Mouse (Mus musculus): ENCODE measurements around the gene Gpc4. TPM values are rescaled to one million over a fixed set of nuclear protein-coding genes. Genes with fewer than 3 reads are reported as not detected.

The Gpc4 gene
- 9.6 and 11.3 TPM in 2 replicates for polyA plus RNA-seq (2015; fragmentation: Nextera tagmentation; extraction: Ambion mirVana)

GRCm38 (mm10) chrX:52164738-52165554 is at the start of gene Gpc4:
Gene Gpc4, minus strand, starts transcription at chrX:52165252.
- Histone ChIP-seq H3K27ac (no peak within 1 kb of the TSS), H3K4me1 (peaks cover 7% of the 10 kb centered on the region), H3K4me2 (peak within 1 kb of the TSS; percentile 82), H3K4me3 (peak within 1 kb of the TSS; percentile 53), H3K36me3 (replicated peaks) (no peaks in the 10 kb centered on the region), H3K9me3 (no peaks in the 10 kb centered on the region), H3K27me3 (replicated peaks) (peaks cover 2% of the 10 kb centered on the region), H3K9ac (peak within 1 kb of the TSS; percentile 41)
- peak; percentile 92 for ATAC-seq (replicated peaks)
- 22% methylated on average over 69 of the region's 76 CpGs for WGBS

GRCm38 (mm10) chrX:52212846-52213245 is 47.8 kb upstream of the Gpc4 start:
- Histone ChIP-seq H3K4me2 (no peak overlapping the region), H3K36me3 (replicated peaks) (no peaks in the 10 kb centered on the region), H3K4me3 (no peak overlapping the region), H3K27ac (no peak overlapping the region), H3K27me3 (replicated peaks) (no peaks in the 10 kb centered on the region), H3K4me1 (no peaks in the 10 kb centered on the region), H3K9me3 (no peaks in the 10 kb centered on the region), H3K9ac (no peak overlapping the region)
- no peak for ATAC-seq (replicated peaks)
- 74% methylated on average over 4 of the region's 4 CpGs for WGBS

GRCm38 (mm10) chrX:52199836-52200235 is 34.8 kb upstream of the Gpc4 start:
- Histone ChIP-seq H3K27me3 (replicated peaks) (no peaks in the 10 kb centered on the region), H3K36me3 (replicated peaks) (no peaks in the 10 kb centered on the region), H3K9me3 (no peaks in the 10 kb centered on the region), H3K27ac (no peak overlapping the region), H3K9ac (no peak overlapping the region), H3K4me2 (no peak overlapping the region), H3K4me1 (no peaks in the 10 kb centered on the region), H3K4me3 (no peak overlapping the region)
- WGBS: 20% methylated on average over 6 of the region's 6 CpGs
- ATAC-seq (replicated peaks): no peak

- no peak for ATAC-seq (replicated peaks)
These were observed 28.4 kb upstream of the Gpc4 start for GRCm38 (mm10) chrX:52193311-52193968.

GRCm38 (mm10) chrX:52189094-52189493 is 24.0 kb upstream of the Gpc4 start:
- Histone ChIP-seq H3K9ac (no peak overlapping the region), H3K27ac (no peak overlapping the region), H3K4me3 (no peak overlapping the region), H3K4me1 (no peaks in the 10 kb centered on the region), H3K4me2 (no peak overlapping the region), H3K27me3 (replicated peaks) (no peaks in the 10 kb centered on the region), H3K36me3 (replicated peaks) (no peaks in the 10 kb centered on the region), H3K9me3 (no peaks in the 10 kb centered on the region)
- no peak for ATAC-seq (replicated peaks)
- 25% methylated on average over 4 of the region's 4 CpGs for WGBS

More at GRCm38 (mm10) chrX:52193311-52193968, 28.4 kb upstream of the Gpc4 start:
- Histone ChIP-seq H3K4me1 (no peaks in the 10 kb centered on the region), H3K9ac (no peak overlapping the region), H3K27ac (no peak overlapping the region), H3K4me2 (no peak overlapping the region; the same call in 1 of the 2 replicates), H3K36me3 (replicated peaks) (no peaks in the 10 kb centered on the region), H3K27me3 (replicated peaks) (no peaks in the 10 kb centered on the region), H3K9me3 (no peaks in the 10 kb centered on the region), H3K4me3 (no peak overlapping the region)
- 33% methylated on average over 4 of the region's 4 CpGs for WGBS

GRCm38 (mm10) chrX:52183551-52184442 is 18.7 kb upstream of the Gpc4 start:
- no peak for ATAC-seq (replicated peaks)
- no peak overlapping the region for H3K9ac ChIP-seq
- 38% methylated on average over 5 of the region's 5 CpGs for WGBS
- H3K27ac ChIP-seq: no peak overlapping the region
- H3K4me2 ChIP-seq: no peak overlapping the region
- H3K4me1 ChIP-seq: no peaks in the 10 kb centered on the region
- H3K4me3 ChIP-seq: no peak overlapping the region
- no peaks in the 10 kb centered on the region for H3K9me3 ChIP-seq
- no peaks in the 10 kb centered on the region for H3K36me3 ChIP-seq (replicated peaks)
- H3K27me3 ChIP-seq (replicated peaks): no peaks in the 10 kb centered on the region

GRCm38 (mm10) chrX:52181401-52181800 is 16.3 kb upstream of the Gpc4 start:
- Histone ChIP-seq H3K36me3 (replicated peaks) (no peaks in the 10 kb centered on the region), H3K9ac (no peak overlapping the region), H3K9me3 (no peaks in the 10 kb centered on the region), H3K27me3 (replicated peaks) (no peaks in the 10 kb centered on the region), H3K4me3 (no peak overlapping the region), H3K4me2 (no peak overlapping the region), H3K27ac (no peak overlapping the region), H3K4me1 (no peaks in the 10 kb centered on the region)
- 66% methylated on average over 2 of the region's 2 CpGs for WGBS
- ATAC-seq (replicated peaks): no peak

- Histone ChIP-seq H3K4me1 (no peaks in the 10 kb centered on the region), H3K27me3 (replicated peaks) (no peaks in the 10 kb centered on the region), H3K36me3 (replicated peaks) (no peaks in the 10 kb centered on the region), H3K9me3 (no peaks in the 10 kb centered on the region), H3K27ac (no peak overlapping the region), H3K9ac (no peak overlapping the region), H3K4me2 (no peak overlapping the region), H3K4me3 (no peak overlapping the region)
- no peak for ATAC-seq (replicated peaks)
- 79% methylated on average over 4 of the region's 4 CpGs for WGBS
These were observed 12.0 kb upstream of the Gpc4 start for GRCm38 (mm10) chrX:52177067-52177466.

- H3K4me3 ChIP-seq: no peak overlapping the region
- H3K27ac ChIP-seq: no peak overlapping the region
- no peak for ATAC-seq (replicated peaks)
- H3K27me3 ChIP-seq (replicated peaks): no peaks in the 10 kb centered on the region; the same call in none of the 2 replicates
- no peaks in the 10 kb centered on the region for H3K9me3 ChIP-seq
- no peak overlapping the region for H3K9ac ChIP-seq
- 62% methylated on average over 6 of the region's 6 CpGs for WGBS
- peaks cover 7% of the 10 kb centered on the region for H3K4me1 ChIP-seq
- no peak overlapping the region for H3K4me2 ChIP-seq
- H3K36me3 ChIP-seq (replicated peaks): no peaks in the 10 kb centered on the region
These were observed 2.6 kb upstream of the Gpc4 start for GRCm38 (mm10) chrX:52167519-52168244.

GRCm38 (mm10) chrX:52165555-52165938 is 495 bp upstream of the Gpc4 start:
- H3K27me3 ChIP-seq (replicated peaks): peaks cover 2% of the 10 kb centered on the region
- H3K9me3 ChIP-seq: no peaks in the 10 kb centered on the region
- ATAC-seq (replicated peaks): peak; percentile 57
- peak overlapping the region; percentile 82 for H3K4me2 ChIP-seq
- H3K4me1 ChIP-seq: peaks cover 7% of the 10 kb centered on the region
- H3K36me3 ChIP-seq (replicated peaks): no peaks in the 10 kb centered on the region
- H3K9ac ChIP-seq: no peak overlapping the region
- WGBS: 35% methylated on average over 5 of the region's 7 CpGs
- peak overlapping the region; percentile 53 for H3K4me3 ChIP-seq
- H3K27ac ChIP-seq: no peak overlapping the region

- WGBS: 18% methylated on average over 43 of the region's 44 CpGs
- peaks cover 7% of the 10 kb centered on the region for H3K4me1 ChIP-seq
- H3K4me3 ChIP-seq: peak overlapping the region; percentile 53
- H3K27me3 ChIP-seq (replicated peaks): peaks cover 2% of the 10 kb centered on the region
- no peaks in the 10 kb centered on the region for H3K9me3 ChIP-seq
- peak overlapping the region; percentile 41 for H3K9ac ChIP-seq
- H3K27ac ChIP-seq: no peak overlapping the region
- no peaks in the 10 kb centered on the region for H3K36me3 ChIP-seq (replicated peaks)
- peak overlapping the region; percentile 82 for H3K4me2 ChIP-seq
- ATAC-seq (replicated peaks): peak; percentile 30
These were observed 816 bp downstream of the Gpc4 start for GRCm38 (mm10) chrX:52164134-52164737.
